Mouse (Mus musculus) ES-CJ7 (cell line): ENCODE results near the gene Nav3.

Source experiments
- DNase-seq: peaks from one replicate; pipeline ENCODE4 v3.0.0; 2011; ENCODE audit warnings: low read depth, low spot score

Gene Nav3

DNA sequence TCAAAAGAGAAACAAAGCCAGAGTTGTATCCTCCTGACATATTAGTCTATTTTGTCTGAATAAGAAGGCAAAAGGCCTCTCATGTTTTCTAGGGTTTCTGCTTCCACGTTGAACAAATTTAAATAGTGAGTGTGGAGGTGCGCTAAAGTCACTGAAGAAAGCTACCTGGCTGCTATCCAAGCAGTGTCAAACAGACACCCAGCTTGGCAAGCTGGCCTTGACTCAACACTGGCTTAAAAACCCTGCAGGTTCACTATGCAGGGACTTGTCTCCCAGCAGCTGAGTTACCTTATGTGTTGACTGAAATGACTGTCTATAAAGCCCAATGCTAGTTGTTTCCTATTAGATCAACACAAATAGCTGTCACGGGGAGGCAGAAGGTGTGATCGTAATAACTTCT, 612.3 kb downstream of the Nav3 start:
- DNase-seq: no peak

GRCm38 (mm10) chr10:109832768-109833291, 623.2 kb downstream of the Nav3 start:
- DNase-seq: peak; percentile 5

- peak; percentile 16 for DNase-seq
Observed at GRCm38 (mm10) chr10:109806782-109807493, 649.1 kb downstream of the Nav3 start.

GRCm38 (mm10) chr10:109803441-109803840, 652.6 kb downstream of the Nav3 start:
- no peak for DNase-seq

- no peak for DNase-seq
Observed at GRCm38 (mm10) chr10:109802236-109802635, 653.8 kb downstream of the Nav3 start.

- no peak for DNase-seq
Observed at GRCm38 (mm10) chr10:109799246-109799645, 656.8 kb downstream of the Nav3 start.

GRCm38 (mm10) chr10:109796981-109797380, 659.0 kb downstream of the Nav3 start:
- no peak for DNase-seq

GRCm38 (mm10) chr10:109793491-109793890, 662.5 kb downstream of the Nav3 start:
- DNase-seq: no peak

DNA sequence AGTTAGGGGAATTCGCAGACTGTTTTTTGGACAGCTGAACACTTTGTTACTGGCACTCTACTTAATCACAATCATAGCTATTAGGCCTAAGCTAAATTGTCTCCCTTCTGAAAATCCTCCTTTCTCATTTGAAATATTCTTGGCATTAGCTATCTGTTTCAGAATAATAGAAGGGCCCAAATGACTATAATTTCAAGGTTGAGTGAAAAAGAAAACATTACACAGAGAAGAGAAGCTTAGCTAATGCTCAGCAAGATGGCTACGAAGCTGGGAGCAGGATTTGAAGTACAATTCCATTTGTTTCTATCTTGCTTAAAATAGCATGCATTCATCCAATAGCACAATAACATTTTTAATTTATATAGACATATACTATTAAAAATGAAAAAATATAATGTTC, 667.3 kb downstream of the Nav3 start:
- no peak for DNase-seq

DNA sequence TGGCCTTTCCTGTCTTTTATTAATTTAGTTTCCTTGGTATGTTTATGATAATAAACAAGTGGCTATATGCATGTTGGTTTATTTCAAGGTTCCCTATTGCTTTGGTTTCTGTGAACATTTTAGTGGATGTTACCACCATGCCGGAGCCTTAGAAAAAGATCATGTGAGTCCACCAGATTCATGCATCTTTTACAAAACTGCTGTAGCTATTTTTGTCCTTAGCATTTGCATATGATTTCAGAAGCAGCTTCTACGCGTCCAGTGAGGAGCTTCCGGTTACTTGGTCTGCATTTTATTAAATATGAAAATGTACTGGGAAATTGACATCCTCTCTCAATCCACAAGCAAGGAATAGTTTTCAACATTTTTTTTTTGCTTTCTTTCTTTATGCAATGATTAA, 676.9 kb downstream of the Nav3 start:
- no peak for DNase-seq

- no peak for DNase-seq
Observed at GRCm38 (mm10) chr10:109769092-109769491, 686.9 kb downstream of the Nav3 start.

DNA sequence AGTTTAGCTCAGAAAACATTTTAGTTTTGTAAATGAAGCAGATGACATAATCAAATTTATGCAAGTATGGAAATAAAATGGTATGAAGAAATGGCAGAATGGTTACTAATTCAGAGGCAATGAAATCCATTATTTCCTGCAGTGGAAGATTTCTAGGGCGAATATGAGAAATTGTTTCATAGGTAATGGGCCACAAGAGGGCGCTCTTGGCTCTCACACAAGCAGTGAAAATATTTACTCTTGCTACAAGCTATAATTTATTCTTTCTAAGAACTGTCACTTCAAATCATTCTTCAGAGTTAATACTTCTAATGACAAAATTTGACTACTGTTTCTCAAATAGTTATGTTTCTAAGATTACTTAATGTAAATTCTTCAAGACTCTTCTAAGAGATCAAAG, 690.4 kb downstream of the Nav3 start:
- peak; percentile 34 for DNase-seq

GRCm38 (mm10) chr10:109764412-109765101, 691.4 kb downstream of the Nav3 start:
- no peak for DNase-seq

DNA sequence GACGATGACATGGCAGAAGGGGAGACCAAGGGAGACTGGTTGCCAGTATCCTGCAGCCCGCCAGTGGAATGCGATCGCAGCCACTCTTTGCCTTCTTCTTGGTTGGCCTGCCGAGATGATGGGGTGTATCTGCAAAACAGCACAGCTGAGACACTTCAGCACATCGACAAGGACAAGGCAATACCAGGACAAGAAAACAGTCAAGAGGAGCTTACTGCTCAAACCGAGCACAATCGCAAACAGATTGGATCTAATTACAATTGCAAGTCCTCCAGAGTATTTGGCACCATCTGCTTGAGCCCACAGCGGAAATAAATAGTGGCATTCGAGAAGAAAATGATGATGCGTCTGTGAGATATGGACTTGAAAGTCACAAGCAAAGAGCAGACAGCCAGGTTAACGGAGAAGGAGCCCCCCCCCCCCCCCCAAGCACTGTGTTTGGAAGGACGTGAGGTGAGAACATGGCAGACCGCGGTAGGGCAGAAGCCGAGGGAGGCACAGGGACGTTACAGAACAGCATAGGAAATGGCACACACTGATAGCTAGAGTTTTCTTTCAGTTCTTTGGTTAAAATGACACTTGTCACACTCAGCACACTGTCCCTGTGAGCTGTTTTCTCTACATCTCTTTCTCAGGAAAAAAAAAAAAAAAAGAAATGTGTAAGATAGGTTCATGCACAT, 696.9 kb downstream of the Nav3 start:
- DNase-seq: no peak

DNA sequence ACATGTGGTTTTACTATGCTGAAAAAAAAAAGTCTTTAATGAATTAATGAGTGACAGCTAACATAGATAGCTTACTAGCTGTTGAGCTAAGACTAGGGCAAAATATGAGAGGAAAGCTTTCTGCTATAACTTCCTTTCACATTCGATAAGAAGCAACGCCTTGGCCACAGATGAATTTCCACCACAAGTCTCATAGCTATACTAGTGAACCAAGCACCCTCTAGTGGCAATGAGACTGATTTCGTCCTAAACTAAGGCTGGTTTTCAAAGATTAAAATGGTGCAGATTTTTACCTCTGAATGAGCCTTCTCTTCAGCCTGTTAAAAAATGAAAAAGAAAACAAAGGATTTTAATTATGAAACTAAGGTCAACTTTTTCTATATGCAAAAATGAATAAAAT, 709.1 kb downstream of the Nav3 start:
- peak; percentile 23 for DNase-seq

DNA sequence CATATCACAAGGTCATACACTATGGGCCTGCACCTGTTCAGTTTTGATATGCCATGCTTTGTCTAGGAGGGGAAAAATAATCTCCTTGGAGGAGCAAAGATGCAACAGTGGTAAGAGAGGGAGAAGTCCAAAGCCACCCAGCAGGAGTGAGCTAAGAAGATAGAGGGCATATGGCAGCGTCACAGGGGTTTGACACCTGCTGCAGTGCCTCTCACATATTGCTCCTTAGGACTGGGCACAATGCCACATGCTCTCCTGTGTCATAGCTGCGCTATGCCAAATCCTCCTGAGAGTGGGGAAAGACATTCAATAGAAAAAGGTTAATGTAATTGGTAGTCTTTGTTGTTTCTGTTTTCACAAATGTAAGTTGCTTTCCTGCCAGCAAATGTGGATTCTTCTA, 714.3 kb downstream of the Nav3 start:
- no peak for DNase-seq

DNA sequence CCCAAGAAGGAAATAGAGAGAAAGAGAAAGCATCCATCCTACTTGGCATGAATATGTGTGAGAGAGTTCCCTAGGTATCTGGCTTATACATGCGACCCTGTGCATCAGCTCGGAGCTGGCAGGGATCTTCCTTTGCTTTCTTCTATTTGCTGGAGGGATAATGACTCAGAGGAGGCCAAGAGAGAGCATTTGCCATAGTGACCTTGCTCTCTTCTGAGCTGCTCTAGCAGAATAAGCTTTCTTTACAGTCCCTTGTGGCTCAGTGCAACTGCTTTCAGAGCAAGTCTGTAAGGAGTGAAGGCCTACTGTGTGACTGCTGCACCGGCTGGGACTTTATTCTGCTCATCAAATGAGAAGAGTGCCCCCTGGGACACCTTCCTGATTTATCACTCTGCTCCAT, 715.7 kb downstream of the Nav3 start:
- no peak for DNase-seq

DNA sequence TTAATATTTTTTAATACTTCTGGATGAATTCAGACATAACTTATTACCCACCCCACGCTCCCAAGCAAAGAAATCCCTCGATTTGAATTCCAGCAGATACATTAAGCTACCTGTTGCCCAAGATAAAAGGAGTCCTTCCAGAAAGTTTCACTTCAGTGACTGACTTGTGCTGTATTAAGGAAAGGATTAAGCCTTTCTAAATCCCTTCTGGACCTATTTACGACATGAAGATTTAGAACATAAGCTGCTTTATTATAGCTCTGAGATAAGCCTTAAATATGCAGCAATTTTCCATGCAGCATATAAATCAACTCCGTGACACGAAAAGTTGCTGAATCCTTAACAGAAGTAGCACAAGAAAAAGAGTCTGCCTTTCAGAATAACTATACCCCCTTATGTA, 732.4 kb downstream of the Nav3 start:
- no peak for DNase-seq

GRCm38 (mm10) chr10:109718808-109719207, 737.2 kb downstream of the Nav3 start:
- no peak for DNase-seq

- peak; percentile 4 for DNase-seq
Observed at GRCm38 (mm10) chr10:109718390-109718789, 737.6 kb downstream of the Nav3 start.

DNA sequence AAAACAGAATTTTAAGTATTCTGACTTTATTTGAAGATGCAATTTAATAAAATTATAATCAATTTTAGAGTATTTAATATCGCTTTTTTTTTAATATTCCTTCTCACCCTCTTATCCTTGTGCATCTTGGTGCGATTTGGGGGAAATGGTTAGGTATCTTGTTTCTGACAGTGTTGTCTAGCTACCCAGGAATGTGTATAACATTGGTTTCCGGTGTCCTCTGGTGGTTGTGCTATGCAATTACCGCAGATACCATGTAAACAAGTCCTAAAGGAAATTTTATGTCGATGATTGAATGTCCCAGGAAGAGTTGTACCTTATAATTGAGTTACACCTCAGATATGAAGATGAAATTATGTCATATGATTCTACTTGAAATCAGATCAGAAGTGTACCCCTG, 743.0 kb downstream of the Nav3 start:
- peak; percentile 57 for DNase-seq

GRCm38 (mm10) chr10:109699771-109700335, 756.2 kb downstream of the Nav3 start:
- no peak for DNase-seq
